Mouse (Mus musculus) embryonic fibroblast, embryonic 13.5 days (primary cell): ENCODE results near the gene Scfd2.

Source experiments
- CTCF ChIP-seq: IDR thresholded peaks from 2 replicates; pipeline ENCODE4 v1.5.1; 2011; ENCODE audit warnings: mild to moderate bottlenecking, control low read depth, low read length, moderate library complexity, borderline replicate concordance; ENCODE audit not compliant: insufficient read depth
- POLR2A ChIP-seq: IDR thresholded peaks from 2 replicates; pipeline ENCODE4 v1.6.1; 2011; ENCODE audit warnings: low read depth, mild to moderate bottlenecking, control low read depth, low read length, moderate library complexity

DNA sequence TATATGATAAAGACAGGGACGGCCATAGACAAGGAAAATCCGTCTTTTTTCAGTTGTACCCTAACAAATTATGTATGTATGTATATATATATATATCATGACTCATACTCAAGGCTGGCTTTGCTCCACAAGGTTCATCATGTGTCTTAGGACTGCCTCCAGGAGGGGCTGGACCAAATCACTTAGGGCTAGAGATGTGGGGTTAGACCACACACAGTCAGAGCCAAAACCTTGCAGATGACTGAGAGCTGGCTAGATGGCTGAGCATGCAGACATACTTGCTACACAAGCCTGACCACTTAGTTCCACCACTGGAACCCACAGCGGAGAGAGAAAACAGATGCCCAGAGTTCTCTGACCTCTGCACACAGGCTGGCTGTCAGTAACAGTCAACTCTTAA, 363.5 kb downstream of the Scfd2 start:
- TF ChIP-seq CTCF, result no peak
- TF ChIP-seq POLR2A, result no peak
